Mouse (Mus musculus) thymus, adult 2 months (tissue): ENCODE measurements around the gene Rgs3.

Source experiments
- CTCF ChIP-seq: fragments of 200-500 bp; IDR thresholded peaks from 2 replicates; pipeline ENCODE4 v1.5.1; 2012; ENCODE audit warnings: mild to moderate bottlenecking, control low read depth, low read length, moderate library complexity, borderline replicate concordance; ENCODE audit not compliant: control insufficient read depth, poor library complexity, insufficient read depth; ENCODE audit errors: extremely low read depth
- POLR2A ChIP-seq: fragments of 200-500 bp; IDR thresholded peaks from 2 replicates; pipeline ENCODE4 v1.6.1; 2012; ENCODE audit warnings: mild to moderate bottlenecking, low read length, control low read depth, moderate library complexity; ENCODE audit not compliant: control insufficient read depth, poor library complexity, insufficient read depth; ENCODE audit errors: extremely low read depth

DNA sequence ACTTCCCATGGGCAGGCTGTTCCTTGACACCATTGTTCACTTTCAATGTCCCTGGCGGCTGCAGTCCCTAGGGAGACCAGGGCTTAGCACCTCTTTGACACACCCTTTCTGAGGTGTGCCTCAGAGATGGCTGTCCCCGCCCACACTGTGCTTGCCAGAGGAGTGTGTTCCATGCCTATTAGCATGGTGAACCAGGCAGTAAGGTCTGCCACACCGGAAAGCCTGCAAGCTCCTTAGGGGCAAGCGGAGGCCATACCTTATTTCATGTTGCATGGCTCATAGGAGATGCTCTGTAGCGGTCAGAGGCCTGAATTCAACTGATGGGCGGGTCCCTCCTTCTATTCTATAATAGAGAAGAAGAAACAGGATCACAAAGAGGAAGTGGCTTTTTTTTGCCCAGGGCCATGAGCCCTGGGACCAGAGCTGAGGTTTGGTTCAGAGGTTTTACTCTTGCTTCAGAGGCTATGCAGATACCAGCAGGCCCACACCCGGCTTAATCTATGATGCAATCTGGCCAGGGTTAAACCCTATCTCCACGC, 101.7 kb downstream of the Rgs3 start:
- no peak for TF ChIP-seq POLR2A
- no peak for TF ChIP-seq CTCF
